In the genomic region with DNA sequence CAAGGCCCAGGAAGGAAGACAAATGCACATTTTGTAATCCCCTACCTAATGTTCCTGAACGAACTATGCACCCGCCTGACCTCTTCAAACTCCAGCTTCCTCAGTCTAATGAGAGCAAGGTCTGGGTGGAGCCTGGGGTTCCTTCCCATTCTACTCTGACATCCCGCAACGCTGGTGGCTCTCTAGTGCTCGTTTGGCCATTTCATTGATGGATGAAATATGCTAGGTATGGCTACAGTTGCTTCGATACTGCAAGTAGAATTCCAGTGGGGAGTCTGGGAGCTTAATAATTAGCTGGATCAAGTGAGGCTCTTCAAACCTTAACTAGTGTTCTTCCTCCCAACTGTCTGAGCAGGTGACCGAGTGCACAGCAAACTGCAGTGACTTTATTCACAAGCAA, we compare ENCODE assay signal across 16 mouse cellular contexts. TPM values are rescaled to one million over a fixed set of nuclear protein-coding genes. Genes with fewer than 3 reads are reported as not detected.
DNase-seq lines count a peak whose midpoint lies in the region; ATAC-seq and TF ChIP-seq lines count a peak whose summit lies in the region.
"Had no signal": no experiment of that assay in that cellular context is flagged by ENCODE, and none has a peak within 500 bp of the region (broad histone marks: within the 10 kb centered on the region; RNA-seq: fewer than 3 reads in every experiment).

No protein-coding gene starts in this region.

- peaks cover 3% of the 10 kb centered on the region; the same call in 1 of the 2 replicates for H3K4me1 ChIP-seq in heart, embryonic 11.5 days (ENCODE audit: control insufficient read depth, insufficient read depth, low read length)
- H3K4me1 ChIP-seq in lung, adult 2 months (ENCODE audit: control insufficient read depth, insufficient read depth, low read length) = peaks cover 3% of the 10 kb centered on the region
- peaks cover 19% of the 10 kb centered on the region for H3K4me1 ChIP-seq in kidney, embryonic 16.5 days (ENCODE audit: insufficient read depth, low read length)
- H3K4me1 ChIP-seq: hindbrain, embryonic 12.5 days had no signal

- WGBS in heart, embryonic 11.5 days (ENCODE audit: insufficient replicate concordance) = 52% methylated on average over 7 of the region's 7 CpGs
- 39% methylated on average over 7 of the region's 7 CpGs for whole genome bisulfite sequencing in lung, adult 2 months
- WGBS in kidney, embryonic 16.5 days = 24% methylated on average over 7 of the region's 7 CpGs

- H3K36me3 ChIP-seq in heart, embryonic 11.5 days (ENCODE audit: control insufficient read depth, insufficient read depth, low read length) = no peaks in the 10 kb centered on the region
- H3K36me3 ChIP-seq in kidney, embryonic 16.5 days (ENCODE audit: insufficient read depth, low read length) = no peaks in the 10 kb centered on the region
- H3K36me3 ChIP-seq: hindbrain, embryonic 12.5 days; limb, embryonic 15.5 days had no signal

- no peak overlapping the region for H3K9ac ChIP-seq in heart, embryonic 11.5 days (ENCODE audit: low read depth, low read length)
- H3K9ac ChIP-seq in kidney, embryonic 16.5 days (replicated peaks; ENCODE audit: low read length) = no peak overlapping the region
- H3K9ac ChIP-seq: hindbrain, embryonic 12.5 days; limb, embryonic 15.5 days had no signal

- no peak overlapping the region for H3K4me3 ChIP-seq in heart, embryonic 11.5 days (ENCODE audit: low read depth, low read length)
- no peak overlapping the region for H3K4me3 ChIP-seq in lung, adult 2 months (replicated peaks; ENCODE audit: extremely low read depth, low read depth, low read length)
- H3K4me3 ChIP-seq in kidney, embryonic 16.5 days (ENCODE audit: low read length) = no peak overlapping the region
- H3K4me3 ChIP-seq: hindbrain, embryonic 12.5 days; limb, embryonic 15.5 days had no signal

- peak overlapping the region; percentile 49; the same call in 1 of the 2 replicates for H3K4me2 ChIP-seq in heart, embryonic 11.5 days
- H3K4me2 ChIP-seq in kidney, embryonic 16.5 days (replicated peaks; ENCODE audit: low read depth, low read length) = peak overlapping the region; percentile 31; the same call in 1 of the 2 replicates
- H3K4me2 ChIP-seq: hindbrain, embryonic 12.5 days; limb, embryonic 15.5 days had no signal

- H3K27ac ChIP-seq in heart, embryonic 11.5 days (ENCODE audit: low read depth, low read length) = no peak overlapping the region
- H3K27ac ChIP-seq in kidney, embryonic 16.5 days (ENCODE audit: low read length) = peak overlapping the region; percentile 32; the same call in 1 of the 2 replicates
- H3K27ac ChIP-seq: hindbrain, embryonic 12.5 days; limb, embryonic 15.5 days had no signal

- no peak for DNase-seq in heart, postnatal 25 days (ENCODE audit: low spot score)
- peak; percentile 28 for DNase-seq in lung, postnatal 36 days
- no peak for DNase-seq in lung, adult 2 months
- no peak for DNase-seq in frontal cortex, postnatal 36 days (ENCODE audit: low spot score in 2 of 2)
- DNase-seq: cerebellum, adult 2 months; thymus, postnatal 4 days had no signal

- no peaks in the 10 kb centered on the region; the same call in 1 of the 2 replicates for H3K27me3 ChIP-seq in heart, embryonic 11.5 days (ENCODE audit: control insufficient read depth, insufficient read depth, low read length)
- H3K27me3 ChIP-seq in kidney, embryonic 16.5 days (ENCODE audit: insufficient read depth, low read length) = no peaks in the 10 kb centered on the region; the same call in 1 of the 2 replicates
- H3K27me3 ChIP-seq: limb, embryonic 15.5 days had no signal

- ATAC-seq in heart, embryonic 11.5 days (replicated peaks; ENCODE audit: insufficient number of reproducible peaks, low FRiP score, low TSS enrichment) = no peak
- ATAC-seq in kidney, embryonic 16.5 days (ENCODE audit: low FRiP score, low TSS enrichment) = peak; percentile 76
- ATAC-seq in megakaryocyte progenitor cell, adult 5-6 weeks (replicated peaks; ENCODE audit: poor library complexity) = peak; percentile 52; the same call in 1 of the 2 replicates
- ATAC-seq in megakaryocyte-erythroid progenitor cell, adult 5-6 weeks (replicated peaks; ENCODE audit: low FRiP score, low TSS enrichment, poor library complexity, severe bottlenecking) = no peak

- intact Hi-C loops in heart, postnatal 25 days (cut with DNase I) = no loop called here

- no peak for TF ChIP-seq CTCF in lung, adult 2 months (IDR thresholded peaks at IDR 0.05; ENCODE audit: insufficient read depth, low read length)

- TF ChIP-seq POLR2A in lung, adult 2 months (IDR thresholded peaks at IDR 0.05; ENCODE audit: borderline replicate concordance, extremely low read depth, low read depth, low read length) = no peak

- no peaks in the 10 kb centered on the region for H3K9me3 ChIP-seq in heart, embryonic 11.5 days (replicated peaks; ENCODE audit: control insufficient read depth, low read length)
- no peaks in the 10 kb centered on the region for H3K9me3 ChIP-seq in kidney, embryonic 16.5 days (ENCODE audit: low read length)
- H3K9me3 ChIP-seq: hindbrain, embryonic 12.5 days; limb, embryonic 15.5 days had no signal

RNA-seq across cellular contexts. Expression of a gene that starts 26.2 kb away (rescaled TPM):
- 2.5 TPM in 1 of 2 replicates, not detected in the other for polyA plus RNA-seq in heart, embryonic 11.5 days (2014; fragmentation: Nextera tagmentation; extraction: Ambion mirVana)
- 1 to 10 TPM; 5.8 to 6.2 TPM for total RNA-seq in heart, postnatal 25 days (2021)
- not detected in 2 replicates for polyA plus RNA-seq in lung, adult 2 months (2012; rRNA removed)
- polyA plus RNA-seq in kidney, embryonic 16.5 days (2015; fragmentation: Nextera tagmentation; extraction: Ambion mirVana) = 0.42 TPM in 1 of 2 replicates, not detected in the other
- not detected in 2 replicates for total RNA-seq in megakaryocyte progenitor cell, adult 5-6 weeks (2015)
- not detected in 2 replicates for total RNA-seq in megakaryocyte progenitor cell, adult 5-6 weeks (2017)
- 12.5 TPM in 1 of 2 replicates, not detected in the other for total RNA-seq in megakaryocyte-erythroid progenitor cell, adult 5-6 weeks (2014; fragmentation: Nextera tagmentation)
- 7.8 and 10.8 TPM in 2 replicates for total RNA-seq in megakaryocyte-erythroid progenitor cell, adult 5-6 weeks (2017)
- total RNA-seq: monocyte, adult 5-6 weeks had no signal
- polyA plus RNA-seq: adrenal gland, adult 2 months; C2C12; cerebellum, adult 2 months; frontal cortex, adult 2 months had no signal

Comparison
In these comparisons a context has a peak if more than half of its experiments do, and no peak if none do; other contexts are left out.
1. ATAC-seq: peak in kidney, embryonic 16.5 days (single experiment) and megakaryocyte progenitor cell, adult 5-6 weeks (single experiment); none in heart, embryonic 11.5 days (single experiment) and megakaryocyte-erythroid progenitor cell, adult 5-6 weeks (single experiment).